23 mouse cellular contexts compared by ENCODE assay signal in the genomic region with DNA sequence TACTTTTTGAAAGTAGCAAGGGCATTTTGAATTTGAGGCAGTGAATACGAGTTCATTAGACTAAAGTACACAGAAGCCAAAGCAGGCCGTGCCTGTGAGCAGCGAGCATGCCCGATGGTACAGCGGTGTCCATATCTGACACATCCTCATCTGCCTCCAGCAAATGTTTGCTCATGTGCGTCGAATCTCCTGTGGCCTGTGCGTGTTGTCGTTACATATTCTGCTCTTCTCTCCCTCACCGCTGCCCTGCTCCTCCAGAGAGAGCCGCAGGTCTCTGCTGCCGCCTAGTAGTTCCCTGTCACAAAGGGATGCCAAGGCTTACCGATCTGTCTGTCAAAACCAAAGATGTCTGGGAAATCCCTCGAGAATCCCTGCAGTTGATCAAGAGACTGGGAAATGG.
A peak's percentile ranks its signal among the peaks of the same experiment; 100 is the strongest.
DNase-seq lines count a peak whose midpoint lies in the region; ATAC-seq lines count a peak whose summit lies in the region.
"Had no signal": no experiment of that assay in that cellular context is flagged by ENCODE, and none has a peak within 500 bp of the region (broad histone marks: within the 10 kb centered on the region; RNA-seq: fewer than 3 reads in every experiment).

No protein-coding gene starts in this region.

- H3K27ac ChIP-seq in kidney, embryonic 15.5 days = peak overlapping the region; percentile 14
- H3K27ac ChIP-seq in midbrain, embryonic 15.5 days = peak overlapping the region; percentile 59
- H3K27ac ChIP-seq: forebrain, embryonic 10.5 days; heart, adult 2 months; heart, embryonic 13.5 days; limb, embryonic 15.5 days; liver, embryonic 15.5 days; macrophage had no signal

- no peak for DNase-seq in kidney, postnatal 10 days
- DNase-seq in retina, postnatal 1 day = peak; percentile 68
- no peak for DNase-seq in retina, embryonic 14.5 days (ENCODE audit: low spot score)
- no peak for DNase-seq in right cerebral cortex, adult 2 months (ENCODE audit: low spot score in 2 of 2)
- DNase-seq in T-cell, adult 2 months (ENCODE audit: low spot score) = no peak
- DNase-seq: adrenal gland, postnatal 10 days; B cell, adult 2 months; cerebellum, adult 18-20 months; cerebellum, postnatal 14 days; gastrocnemius, postnatal 36 days; heart, adult 2 months; heart, postnatal 14 days; kidney, adult 11 months; left cerebral cortex, postnatal 4 days had no signal

- H3K9ac ChIP-seq in kidney, embryonic 15.5 days = no peak overlapping the region
- no peak overlapping the region for H3K9ac ChIP-seq in midbrain, embryonic 15.5 days
- H3K9ac ChIP-seq: heart, embryonic 13.5 days; limb, embryonic 15.5 days; liver, embryonic 15.5 days had no signal

- peaks cover 21% of the 10 kb centered on the region for H3K36me3 ChIP-seq in kidney, embryonic 15.5 days
- peaks cover 7% of the 10 kb centered on the region; the same call in 1 of the 2 replicates for H3K36me3 ChIP-seq in midbrain, embryonic 15.5 days (replicated peaks)

- no peak overlapping the region for H3K4me3 ChIP-seq in kidney, embryonic 15.5 days (replicated peaks)
- H3K4me3 ChIP-seq in midbrain, embryonic 15.5 days = no peak overlapping the region
- H3K4me3 ChIP-seq: forebrain, embryonic 10.5 days; heart, adult 2 months; heart, embryonic 13.5 days; limb, embryonic 15.5 days; liver, embryonic 15.5 days had no signal

- WGBS in kidney, embryonic 15.5 days = 84% methylated on average over 14 of the region's 14 CpGs
- WGBS in midbrain, embryonic 15.5 days = 51% methylated on average over 14 of the region's 14 CpGs

- H3K4me1 ChIP-seq in kidney, embryonic 15.5 days = peaks cover 62% of the 10 kb centered on the region
- peaks cover 41% of the 10 kb centered on the region for H3K4me1 ChIP-seq in midbrain, embryonic 15.5 days
- H3K4me1 ChIP-seq: liver, embryonic 15.5 days had no signal

- H3K4me2 ChIP-seq in kidney, embryonic 15.5 days = no peak overlapping the region
- no peak overlapping the region for H3K4me2 ChIP-seq in midbrain, embryonic 15.5 days
- H3K4me2 ChIP-seq: heart, embryonic 13.5 days; limb, embryonic 15.5 days; liver, embryonic 15.5 days had no signal

- ATAC-seq in kidney, embryonic 15.5 days (replicated peaks; ENCODE audit: low FRiP score) = no peak
- ATAC-seq in midbrain, embryonic 15.5 days (replicated peaks) = 0 out of 2 replicates have a peak, but pooled peaks have one; percentile 12
- ATAC-seq: activated CD4-positive, CD25-positive, alpha-beta regulatory T cell, adult 4 months; forebrain, embryonic 16.5 days had no signal

- no peaks in the 10 kb centered on the region for H3K27me3 ChIP-seq in kidney, embryonic 15.5 days
- H3K27me3 ChIP-seq in midbrain, embryonic 15.5 days (replicated peaks) = no peaks in the 10 kb centered on the region
- H3K27me3 ChIP-seq: heart, embryonic 13.5 days; limb, embryonic 15.5 days; liver, embryonic 15.5 days had no signal

- no peaks in the 10 kb centered on the region for H3K9me3 ChIP-seq in kidney, embryonic 15.5 days (replicated peaks)
- H3K9me3 ChIP-seq in midbrain, embryonic 15.5 days = no peaks in the 10 kb centered on the region
- H3K9me3 ChIP-seq: forebrain, embryonic 10.5 days; heart, embryonic 13.5 days; limb, embryonic 15.5 days; liver, embryonic 15.5 days had no signal
